Comparison of ENCODE assay signal across 20 mouse cellular contexts in the genomic region with DNA sequence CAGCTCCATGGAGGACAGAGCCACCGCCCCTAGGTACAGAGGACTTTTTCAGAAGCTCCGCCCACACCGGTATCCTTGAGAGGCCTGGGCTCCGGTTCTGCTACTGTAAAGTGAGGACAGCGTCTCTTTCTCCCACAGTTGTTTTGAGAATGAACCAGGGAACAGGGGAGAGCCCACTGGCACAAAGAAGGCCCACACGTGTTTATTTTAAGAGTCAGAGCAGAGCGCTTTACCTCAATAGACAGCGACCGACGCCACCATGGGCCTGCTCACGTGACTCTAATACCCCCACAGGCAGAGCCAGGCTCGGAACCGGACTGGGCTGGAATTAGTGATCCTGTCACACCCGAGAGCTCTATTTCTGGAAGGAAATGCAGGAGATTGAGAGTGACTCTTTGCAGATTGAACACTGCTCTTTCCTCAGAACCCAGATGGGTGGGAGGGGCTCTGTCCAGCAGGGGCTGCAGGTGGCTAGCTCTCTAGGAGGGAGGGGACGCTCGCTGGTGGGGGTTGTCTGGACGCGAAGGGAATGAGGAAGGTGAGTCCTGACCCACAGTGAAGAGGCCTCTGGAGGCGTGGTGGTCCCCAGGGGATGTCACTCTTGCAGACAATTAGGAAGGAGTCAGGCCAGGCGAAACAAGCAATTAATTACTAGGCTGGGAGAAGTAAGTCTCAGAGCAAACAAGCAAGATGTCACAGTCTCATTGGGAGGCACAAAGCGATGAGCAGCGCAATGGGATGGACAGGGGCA.
DNase-seq lines count a peak whose midpoint lies in the region; ATAC-seq and TF ChIP-seq lines count a peak whose summit lies in the region.
"Had no signal": no experiment of that assay in that cellular context is flagged by ENCODE, and none has a peak within 500 bp of the region (broad histone marks: within the 10 kb centered on the region; RNA-seq: fewer than 3 reads in every experiment).

No protein-coding gene starts in this region.

- H3K4me2 ChIP-seq in hindbrain, embryonic 12.5 days (replicated peaks), result no peak overlapping the region
- H3K4me2 ChIP-seq in lung, postnatal 0 days (replicated peaks; ENCODE audit: low read depth, low read length), result no peak overlapping the region
- H3K4me2 ChIP-seq: embryonic facial prominence, embryonic 13.5 days; heart, embryonic 15.5 days; limb, embryonic 13.5 days; liver, embryonic 15.5 days; midbrain, embryonic 11.5 days; neural tube, embryonic 12.5 days had no signal

- WGBS in hindbrain, embryonic 12.5 days, result 46% methylated on average over 22 of the region's 22 CpGs
- WGBS in lung, postnatal 0 days, result 39% methylated on average over 22 of the region's 22 CpGs

- no peaks in the 10 kb centered on the region for H3K36me3 ChIP-seq in hindbrain, embryonic 12.5 days
- H3K36me3 ChIP-seq in lung, postnatal 0 days (ENCODE audit: insufficient read depth, low read length), result no peaks in the 10 kb centered on the region
- H3K36me3 ChIP-seq: embryonic facial prominence, embryonic 13.5 days; heart, embryonic 15.5 days; limb, embryonic 13.5 days; liver, embryonic 15.5 days; neural tube, embryonic 12.5 days had no signal

- H3K27ac ChIP-seq in layer of hippocampus, adult 2 months, result peak overlapping the region; percentile 7; the same call in 1 of the 2 replicates
- H3K27ac ChIP-seq in hindbrain, embryonic 12.5 days, result no peak overlapping the region
- no peak overlapping the region for H3K27ac ChIP-seq in lung, postnatal 0 days (ENCODE audit: low read length)
- H3K27ac ChIP-seq: embryonic facial prominence, embryonic 13.5 days; gastrocnemius, adult 2 months; heart, embryonic 15.5 days; limb, embryonic 13.5 days; liver, embryonic 15.5 days; neural tube, embryonic 12.5 days had no signal

- ATAC-seq in hindbrain, embryonic 12.5 days (ENCODE audit: low FRiP score), result peak; percentile 48; the same call in 1 of the 2 replicates
- ATAC-seq in lung, postnatal 0 days, result no peak

- peaks cover 13% of the 10 kb centered on the region for H3K4me1 ChIP-seq in hindbrain, embryonic 12.5 days
- H3K4me1 ChIP-seq in lung, postnatal 0 days (ENCODE audit: insufficient read depth, low read depth, low read length), result no peaks in the 10 kb centered on the region
- H3K4me1 ChIP-seq: embryonic facial prominence, embryonic 13.5 days; heart, embryonic 15.5 days; liver, embryonic 15.5 days had no signal

- peaks cover 8% of the 10 kb centered on the region for H3K27me3 ChIP-seq in hindbrain, embryonic 12.5 days
- no peaks in the 10 kb centered on the region for H3K27me3 ChIP-seq in lung, postnatal 0 days (replicated peaks; ENCODE audit: insufficient read depth, low read length)
- H3K27me3 ChIP-seq: liver, embryonic 15.5 days; neural tube, embryonic 12.5 days had no signal

- no peak overlapping the region for H3K9ac ChIP-seq in hindbrain, embryonic 12.5 days
- H3K9ac ChIP-seq in lung, postnatal 0 days (replicated peaks; ENCODE audit: low read depth), result no peak overlapping the region
- H3K9ac ChIP-seq: embryonic facial prominence, embryonic 13.5 days; heart, embryonic 15.5 days; limb, embryonic 13.5 days; liver, embryonic 15.5 days; neural tube, embryonic 12.5 days had no signal

- peak; percentile 7 for DNase-seq in embryo, embryonic 11 days
- DNase-seq in embryo, embryonic 10 days (ENCODE audit: low spot score), result no peak
- DNase-seq in layer of hippocampus, adult 2 months (ENCODE audit: low spot score in 2 of 2), result no peak
- no peak for DNase-seq in layer of hippocampus, postnatal 10 days (ENCODE audit: low spot score in 2 of 2)
- peak; percentile 12 for DNase-seq in ES-CJ7 (ENCODE audit: low read depth, low spot score)
- no peak for DNase-seq in lung, postnatal 0 days (ENCODE audit: low spot score)
- DNase-seq: adrenal gland, adult 2 months; cerebellum, adult 9-10 months; gastrocnemius, adult 2 months; heart, adult 18-20 months; kidney, adult 2 months; kidney, postnatal 36 days; thymus, postnatal 25 days had no signal

- H3K4me3 ChIP-seq in layer of hippocampus, adult 2 months, result no peak overlapping the region
- H3K4me3 ChIP-seq in hindbrain, embryonic 12.5 days, result no peak overlapping the region
- no peak overlapping the region for H3K4me3 ChIP-seq in lung, postnatal 0 days (ENCODE audit: low read depth, low read length)
- H3K4me3 ChIP-seq: embryonic facial prominence, embryonic 13.5 days; gastrocnemius, adult 2 months; heart, embryonic 15.5 days; limb, embryonic 13.5 days; liver, embryonic 15.5 days; neural tube, embryonic 12.5 days had no signal

- no peaks in the 10 kb centered on the region for H3K9me3 ChIP-seq in hindbrain, embryonic 12.5 days (replicated peaks)
- no peaks in the 10 kb centered on the region for H3K9me3 ChIP-seq in lung, postnatal 0 days (ENCODE audit: low read length)
- H3K9me3 ChIP-seq: embryonic facial prominence, embryonic 13.5 days; heart, embryonic 15.5 days; limb, embryonic 13.5 days; liver, embryonic 15.5 days; neural tube, embryonic 12.5 days had no signal

- TF ChIP-seq CTCF in layer of hippocampus, adult 2 months (conservative IDR thresholded peaks at IDR 0.05), result no peak
- TF ChIP-seq CTCF in lung, postnatal 0 days (IDR thresholded peaks at IDR 0.05), result no peak

- no peak for TF ChIP-seq EP300 in lung, postnatal 0 days (IDR thresholded peaks at IDR 0.05)

Comparison
In these comparisons a context has a peak if more than half of its experiments do, and no peak if none do; other contexts are left out.
1. DNase-seq: peak in embryo, embryonic 11 days (single experiment) and ES-CJ7 (single experiment); none in embryo, embryonic 10 days (single experiment), layer of hippocampus, adult 2 months (0 of 2), layer of hippocampus, postnatal 10 days (0 of 2) and lung, postnatal 0 days (single experiment).